ENCODE assay signal across 8 mouse cellular contexts in genomic region chrX:7762137-7762920, GRCm38 (mm10). TPM values are rescaled to one million over a fixed set of nuclear protein-coding genes. Genes with fewer than 3 reads are reported as not detected.
DNase-seq lines count a peak whose midpoint lies in the region; ATAC-seq and TF ChIP-seq lines count a peak whose summit lies in the region.

Tfe3 (plus strand) TSS chrX:7762560.

- peak; percentile 79 for TF ChIP-seq POLR2A in cortical plate, adult 2 months (IDR thresholded peaks at IDR 0.05; ENCODE audit: extremely low read depth, insufficient read depth, low read length)

- peak within 1 kb of the TSS; percentile 65 for H3K27ac ChIP-seq in cortical plate, adult 2 months (ENCODE audit: insufficient read depth, low read length)

- peak within 1 kb of the TSS; percentile 63 for H3K4me3 ChIP-seq in cortical plate, adult 2 months (ENCODE audit: insufficient read depth, low read length)

- peak; percentile 78 for DNase-seq in gastrocnemius, postnatal 10 days
- peak; percentile 93 for DNase-seq in induced T-regulatory cell, adult 2 months (ENCODE audit: low read depth)
- peak; percentile 90 to 93 for DNase-seq in left cerebral cortex, adult 9 months (ENCODE audit: low spot score in 2 of 2)
- peak; percentile 83 for DNase-seq in right cerebral cortex, postnatal 14 days
- peak; percentile 80 to 91 for DNase-seq in urinary bladder, postnatal 36 days (ENCODE audit: low spot score in 2 of 2)

- peaks cover 3% of the 10 kb centered on the region; the same call in 1 of the 2 replicates for H3K4me1 ChIP-seq in cortical plate, adult 2 months (ENCODE audit: control insufficient read depth, insufficient read depth, low read length)

- ATAC-seq in activated CD4-positive, CD25-positive, alpha-beta regulatory T cell, adult 4 months = peak; percentile 94
- ATAC-seq in megakaryocyte progenitor cell, adult 5-6 weeks (replicated peaks; ENCODE audit: poor library complexity) = peak; percentile 89

- no peak for TF ChIP-seq CTCF in cortical plate, adult 2 months (IDR thresholded peaks at IDR 0.05; ENCODE audit: extremely low read depth, insufficient read depth, low read length)

RNA-seq across cellular contexts. Expression of gene Tfe3, which starts in this region (rescaled TPM):
- polyA plus RNA-seq in activated CD4-positive, CD25-positive, alpha-beta regulatory T cell, adult 4 months (2017; shearing (Covaris generic)) = 10 to 100 TPM in 1 of 2 experiments, 1 to 10 TPM in 1; 9.1 to 14.7 TPM
- polyA plus RNA-seq in cortical plate, adult 2 months (2012; rRNA removed) = 20.6 and 21.4 TPM in 2 replicates
- total RNA-seq in gastrocnemius, postnatal 10 days (2021) = 10 to 100 TPM; 10.5 to 16.7 TPM
- 12.2 and 14.6 TPM in 2 replicates for total RNA-seq in megakaryocyte progenitor cell, adult 5-6 weeks (2015)
- 4.6 and 7.1 TPM in 2 replicates for total RNA-seq in megakaryocyte progenitor cell, adult 5-6 weeks (2017)

Comparison
In these comparisons a context has a peak if more than half of its experiments do, and no peak if none do; other contexts are left out.
1. Peak in every context shown above with its lines: DNase-seq, ATAC-seq, H3K4me3 ChIP-seq and H3K27ac ChIP-seq.